Mouse (Mus musculus) kidney, adult 2 months (tissue): ENCODE data around the gene Kif26b. TPM values are rescaled to one million over a fixed set of nuclear protein-coding genes. Genes with fewer than 3 reads are reported as not detected.

Experiments used
- DNase-seq: peaks from one replicate; pipeline ENCODE4 v3.0.0; 2021
- H3K27ac ChIP-seq: fragments of 200-500 bp; 2 replicates; pipeline ENCODE4 v1.5.1; 2012; ENCODE audit warnings: low read depth, low read length, control low read depth, inconsistent platforms; ENCODE audit not compliant: insufficient read depth
- H3K27me3 ChIP-seq: fragments of 200-500 bp; replicated peaks from 2 replicates; pipeline ENCODE4 v1.6.1; 2012; ENCODE audit warnings: mild to moderate bottlenecking, moderate library complexity, low read length, inconsistent platforms; ENCODE audit not compliant: control insufficient read depth, insufficient read depth
- H3K36me3 ChIP-seq: fragments of 200-500 bp; 2 replicates; pipeline ENCODE4 v1.6.1; 2012; ENCODE audit warnings: mild to moderate bottlenecking, moderate library complexity, low read length, inconsistent platforms; ENCODE audit not compliant: control insufficient read depth, insufficient read depth
- H3K4me1 ChIP-seq: fragments of 200-500 bp; 2 replicates; pipeline ENCODE4 v1.6.1; 2011; ENCODE audit warnings: low read length; ENCODE audit not compliant: control insufficient read depth, insufficient read depth
- H3K4me3 ChIP-seq: fragments of 200-500 bp; 2 replicates; pipeline ENCODE4 v1.5.1; 2011; ENCODE audit warnings: mild to moderate bottlenecking, low read depth, low read length, control low read depth; ENCODE audit not compliant: insufficient read depth
- CTCF ChIP-seq: fragments of 200-500 bp; conservative IDR thresholded peaks from 2 replicates; pipeline ENCODE4 v1.5.1; 2011; ENCODE audit warnings: low read depth, mild to moderate bottlenecking, control low read depth, low read length, moderate library complexity, mixed read lengths; ENCODE audit not compliant: insufficient read depth, insufficient read length
- POLR2A ChIP-seq: fragments of 200-500 bp; IDR thresholded peaks from one replicate; pipeline ENCODE4 v1.6.1; 2011; ENCODE audit warnings: low read depth, low read length, control low read depth
- WGBS: fragments of 180-500 bp; shearing (Covaris S2); methylation state at CpG from one replicate; pipeline ENCODE4 v1.1.7; 2018; 5-methylcytosine and 5-hydroxymethylcytosine counted together
- polyA plus RNA-seq: library from polyadenylated mRNA; depleted of rRNA; stranded (reverse); fragments of >200 nt; gene quantifications from 2 replicates; pipeline ENCODE4 v1.2.3, GENCODE M21; 2012

The Kif26b gene
- polyA plus RNA-seq, 1 experiment = 0.97 TPM

GRCm38 (mm10) chr1:178560043-178560442 lies 31.1 kb downstream of the Kif26b start:
- no peak for DNase-seq
- no peaks in the 10 kb centered on the region for H3K36me3 ChIP-seq
- no peak overlapping the region for H3K27ac ChIP-seq
- TF ChIP-seq CTCF (no peak), POLR2A (no peak)
- no peaks in the 10 kb centered on the region for H3K27me3 ChIP-seq
- no peaks in the 10 kb centered on the region for H3K4me1 ChIP-seq
- WGBS = 96% methylated on average over 1 of the region's 1 CpGs
- no peak overlapping the region for H3K4me3 ChIP-seq

DNA sequence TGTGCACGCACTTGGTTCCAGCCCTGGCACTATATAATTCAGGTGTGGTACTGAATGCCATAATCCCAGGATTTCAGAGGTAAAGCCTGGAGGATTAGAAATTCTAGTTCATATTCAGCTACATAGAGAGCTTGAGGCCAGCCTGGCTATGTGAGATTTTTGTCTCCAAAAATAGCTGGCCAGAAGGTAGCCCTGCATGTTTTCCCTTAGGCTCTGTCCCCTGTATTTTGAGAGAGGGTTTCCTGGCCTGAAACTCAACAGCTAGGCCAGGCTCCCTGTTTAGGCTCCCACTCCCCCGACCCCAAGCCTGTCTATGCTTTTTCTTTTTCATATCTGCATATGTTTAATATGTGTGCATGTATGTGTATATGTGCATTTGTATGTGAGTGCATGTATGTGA lies 34.9 kb downstream of the Kif26b start:
- WGBS = 76% methylated on average over 2 of the region's 2 CpGs

DNA sequence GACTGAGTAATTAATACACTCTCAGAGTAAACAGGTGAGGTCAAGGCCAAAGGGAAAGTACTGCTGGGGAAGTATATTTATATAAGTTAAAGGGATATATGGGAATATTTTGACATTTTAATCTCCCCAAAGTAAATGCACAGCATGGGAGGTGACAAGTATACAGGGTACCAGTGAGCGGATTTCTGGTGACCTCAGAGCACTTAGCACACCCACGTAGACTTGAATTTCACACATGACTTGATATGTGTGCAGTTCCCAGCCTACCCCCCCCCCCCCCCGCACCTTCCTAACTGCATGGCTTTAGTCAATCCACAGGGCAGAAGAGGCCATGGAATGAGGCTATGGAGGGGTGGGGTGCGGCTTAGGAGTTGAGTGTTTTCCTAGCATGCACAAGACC lies 35.9 kb downstream of the Kif26b start:
- H3K4me3 ChIP-seq = no peak overlapping the region
- DNase-seq = no peak
- no peaks in the 10 kb centered on the region for H3K4me1 ChIP-seq
- no peaks in the 10 kb centered on the region for H3K36me3 ChIP-seq
- no peak overlapping the region for H3K27ac ChIP-seq
- TF ChIP-seq CTCF = no peak
- no peak for TF ChIP-seq POLR2A
- H3K27me3 ChIP-seq = no peaks in the 10 kb centered on the region
- 61% methylated on average over 4 of the region's 4 CpGs for WGBS

More for the DNA sequence above, 34.9 kb downstream of the Kif26b start:
- H3K36me3 ChIP-seq = no peaks in the 10 kb centered on the region
- no peak overlapping the region for H3K27ac ChIP-seq
- no peak for TF ChIP-seq CTCF
- no peaks in the 10 kb centered on the region for H3K4me1 ChIP-seq
- no peaks in the 10 kb centered on the region for H3K27me3 ChIP-seq
- no peak overlapping the region for H3K4me3 ChIP-seq
- no peak for DNase-seq

DNA sequence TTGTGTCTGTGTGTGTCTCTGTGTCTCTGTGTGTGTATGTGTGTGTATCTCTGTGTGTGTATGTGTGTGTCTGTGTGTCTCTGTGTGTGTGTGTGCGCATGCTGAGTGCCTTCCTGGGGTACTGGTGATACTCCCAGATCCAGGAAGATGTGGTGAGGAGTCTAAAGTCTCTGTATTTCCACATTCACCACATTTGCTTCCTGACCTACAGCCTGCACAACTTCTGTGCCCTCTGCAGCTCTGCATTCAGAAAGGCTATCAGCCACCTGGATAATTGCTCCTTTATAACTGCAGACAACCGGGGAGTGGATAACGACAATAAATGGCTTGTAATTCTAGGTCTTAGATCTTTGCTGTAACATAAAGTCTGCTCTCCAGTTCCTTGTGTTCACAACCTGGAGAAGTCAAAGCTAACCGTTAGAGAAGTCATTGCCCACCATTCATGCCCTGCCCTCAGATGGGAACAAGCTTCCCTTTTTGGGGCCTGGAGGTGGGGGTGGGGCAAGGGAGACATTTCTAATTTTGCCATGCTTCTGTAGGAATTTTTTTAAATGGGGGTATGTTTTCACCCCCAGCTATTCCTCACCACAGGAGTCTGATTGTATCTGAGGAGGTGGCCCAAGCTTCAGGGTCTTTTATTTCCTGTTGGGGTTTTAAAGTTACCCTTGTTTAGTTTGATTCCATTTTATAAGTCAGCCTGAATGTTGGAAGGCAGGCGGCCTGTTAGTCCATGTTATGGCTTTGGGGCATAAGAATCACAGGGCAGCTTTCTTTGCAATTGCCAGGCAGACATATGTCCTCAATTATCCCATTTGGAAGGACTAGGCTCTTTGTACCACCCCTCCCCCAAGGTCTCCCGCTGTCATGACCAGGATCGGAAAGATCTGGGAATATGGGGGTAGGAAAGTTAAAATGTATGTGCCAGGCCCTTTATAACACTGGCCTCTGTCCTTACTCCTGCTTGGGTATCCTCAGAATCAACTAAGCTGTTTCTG lies 39.9 kb downstream of the Kif26b start:
- TF ChIP-seq CTCF (no peak), POLR2A (no peak)
- no peak overlapping the region for H3K27ac ChIP-seq
- H3K27me3 ChIP-seq = no peaks in the 10 kb centered on the region
- WGBS = 61% methylated on average over 7 of the region's 7 CpGs
- DNase-seq = no peak
- H3K4me1 ChIP-seq = no peaks in the 10 kb centered on the region
- no peaks in the 10 kb centered on the region for H3K36me3 ChIP-seq
- H3K4me3 ChIP-seq = no peak overlapping the region

DNA sequence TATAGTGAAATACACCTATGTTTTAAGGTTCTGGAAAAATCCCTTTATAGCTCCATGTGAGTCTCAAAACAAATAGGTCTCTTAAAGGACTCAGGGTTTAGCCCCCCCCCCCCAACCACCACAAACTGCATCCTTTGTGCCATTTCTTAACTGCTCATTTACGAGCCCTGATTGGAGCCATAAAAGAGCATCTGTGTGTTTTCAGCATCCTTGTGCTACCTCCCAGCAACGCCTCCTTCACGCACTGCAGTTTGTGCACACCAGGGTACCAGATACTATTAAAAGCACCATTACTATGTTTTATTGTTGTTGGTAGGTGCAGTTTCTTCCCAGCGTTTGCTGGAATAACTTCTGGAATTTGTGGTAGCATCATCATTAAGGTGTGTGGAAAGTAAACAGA lies 42.1 kb downstream of the Kif26b start:
- DNase-seq = no peak
- TF ChIP-seq POLR2A (no peak), CTCF (no peak)
- H3K27ac ChIP-seq = no peak overlapping the region
- H3K4me3 ChIP-seq = no peak overlapping the region
- H3K4me1 ChIP-seq = no peaks in the 10 kb centered on the region
- WGBS = 55% methylated on average over 4 of the region's 4 CpGs
- H3K36me3 ChIP-seq = no peaks in the 10 kb centered on the region
- no peaks in the 10 kb centered on the region for H3K27me3 ChIP-seq

DNA sequence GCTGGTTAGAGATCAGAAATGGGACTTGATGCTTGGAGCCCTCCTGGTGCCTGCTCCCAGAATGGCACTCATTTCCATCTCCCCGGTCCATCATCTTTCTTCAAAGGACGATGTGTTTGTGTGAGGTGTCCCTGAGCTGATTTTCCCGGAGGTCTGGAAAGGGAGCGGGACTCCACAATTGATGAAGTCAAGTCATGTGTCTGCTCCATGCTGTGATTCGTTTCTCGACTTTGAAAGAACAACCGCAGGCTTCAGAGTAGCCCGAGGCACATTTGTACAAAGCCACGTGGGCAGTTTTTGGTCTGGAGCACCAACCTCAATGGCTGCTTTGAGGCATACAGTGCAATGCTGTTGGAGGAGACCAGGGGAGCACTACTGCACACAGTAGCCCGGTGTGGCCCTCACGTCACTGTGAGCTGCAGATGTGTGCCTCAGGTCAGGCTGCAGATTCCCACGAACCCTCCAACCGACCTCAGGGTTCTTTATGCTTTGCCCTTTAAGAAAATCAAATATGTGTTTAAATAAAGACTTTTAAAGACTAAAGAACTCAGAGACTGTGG lies 43.0 kb downstream of the Kif26b start:
- 60% methylated on average over 13 of the region's 13 CpGs for WGBS
- TF ChIP-seq POLR2A (no peak), CTCF (no peak)
- no peaks in the 10 kb centered on the region for H3K4me1 ChIP-seq

GRCm38 (mm10) chr1:178573406-178574032 lies 44.6 kb downstream of the Kif26b start:
- Histone ChIP-seq H3K4me1 (no peaks in the 10 kb centered on the region), H3K4me3 (no peak overlapping the region), H3K27ac (no peak overlapping the region), H3K27me3 (no peaks in the 10 kb centered on the region), H3K36me3 (no peaks in the 10 kb centered on the region)
- 71% methylated on average over 4 of the region's 4 CpGs for WGBS
- no peak for DNase-seq
- TF ChIP-seq CTCF (no peak), POLR2A (no peak)

More for the DNA sequence above, 43.0 kb downstream of the Kif26b start:
- Histone ChIP-seq H3K27me3 (no peaks in the 10 kb centered on the region), H3K27ac (no peak overlapping the region), H3K36me3 (no peaks in the 10 kb centered on the region), H3K4me3 (no peak overlapping the region)
- DNase-seq = no peak
